Mouse (Mus musculus) heart, adult 2 months (tissue): ENCODE results near the gene Abca4. TPM values are rescaled to one million over a fixed set of nuclear protein-coding genes. Genes with fewer than 3 reads are reported as not detected.
A peak's percentile ranks its signal among the peaks of the same experiment; 100 is the strongest.

ENCODE experiments used
- DNase-seq, 2 experiments: peaks; one replicate each; pipeline ENCODE4 v3.0.0; 2021
- H3K27ac ChIP-seq: fragments of 200-600 bp; 2 replicates; pipeline ENCODE4 v1.8.1; 2022
- H3K27me3 ChIP-seq: fragments of 200-500 bp; 2 replicates; pipeline ENCODE4 v1.6.1; 2012; ENCODE audit warnings: mild to moderate bottlenecking, low read length, inconsistent platforms, mixed read lengths; ENCODE audit not compliant: control insufficient read depth, insufficient read depth
- H3K36me3 ChIP-seq: fragments of 200-500 bp; 2 replicates; pipeline ENCODE4 v1.6.1; 2012; ENCODE audit warnings: low read length, inconsistent platforms; ENCODE audit not compliant: control insufficient read depth, insufficient read depth
- H3K4me1 ChIP-seq: fragments of 200-500 bp; 2 replicates; pipeline ENCODE4 v1.6.1; 2011; ENCODE audit warnings: low read length; ENCODE audit not compliant: control insufficient read depth, insufficient read depth
- H3K4me3 ChIP-seq: fragments of 200-600 bp; 2 replicates; pipeline ENCODE4 v1.8.1; 2022
- H3K79me2 ChIP-seq: fragments of 200-500 bp; replicated peaks from 2 replicates; pipeline ENCODE4 v1.6.1; 2012; ENCODE audit warnings: mild to moderate bottlenecking, inconsistent platforms, low read length, moderate library complexity, mixed read lengths; ENCODE audit not compliant: control insufficient read depth, insufficient read depth
- H3K9ac ChIP-seq: fragments of 200-500 bp; 2 replicates; pipeline ENCODE4 v1.6.1; 2012; ENCODE audit warnings: low read depth, mild to moderate bottlenecking, control low read depth, inconsistent platforms, low read length, mixed read lengths
- CTCF ChIP-seq: fragments of 200-600 bp; IDR thresholded peaks from 2 replicates; pipeline ENCODE4 v1.8.1; 2022; ENCODE audit warnings: antibody characterized with exemption, mild to moderate bottlenecking, moderate library complexity
- EP300 ChIP-seq: fragments of 200-500 bp; IDR thresholded peaks from 2 replicates; pipeline ENCODE4 v1.6.1; 2011; ENCODE audit warnings: low read depth, low read length, control low read depth; ENCODE audit not compliant: insufficient read depth
- POLR2A ChIP-seq: fragments of 200-500 bp; IDR thresholded peaks from 2 replicates; pipeline ENCODE4 v1.6.1; 2011; ENCODE audit warnings: mild to moderate bottlenecking, low read depth, low read length, control low read depth; ENCODE audit not compliant: insufficient read depth
- WGBS: fragments of 180-500 bp; shearing (Covaris S2); methylation state at CpG from one replicate; pipeline ENCODE4 v1.1.7; 2018; 5-methylcytosine and 5-hydroxymethylcytosine counted together
- intact Hi-C: fragments of 180-260 bp; cut with DNase I; formaldehyde crosslinking; loops from one replicate; pipeline ENCODE4 v1.15.1; 2025
- polyA plus RNA-seq: library from polyadenylated mRNA; depleted of rRNA; stranded (reverse); fragments of >200 nt; gene quantifications from 2 replicates; pipeline ENCODE4 v1.2.3, GENCODE M21; 2012
- total RNA-seq, 2 experiments: library from RNA; stranded (reverse); gene quantifications; 2 replicates each; pipeline ENCODE4 v1.2.3; 2021

Gene Abca4
- total and polyA plus RNA-seq, 3 experiments: 1.6 to 2.6 (median 2.3) TPM

DNA sequence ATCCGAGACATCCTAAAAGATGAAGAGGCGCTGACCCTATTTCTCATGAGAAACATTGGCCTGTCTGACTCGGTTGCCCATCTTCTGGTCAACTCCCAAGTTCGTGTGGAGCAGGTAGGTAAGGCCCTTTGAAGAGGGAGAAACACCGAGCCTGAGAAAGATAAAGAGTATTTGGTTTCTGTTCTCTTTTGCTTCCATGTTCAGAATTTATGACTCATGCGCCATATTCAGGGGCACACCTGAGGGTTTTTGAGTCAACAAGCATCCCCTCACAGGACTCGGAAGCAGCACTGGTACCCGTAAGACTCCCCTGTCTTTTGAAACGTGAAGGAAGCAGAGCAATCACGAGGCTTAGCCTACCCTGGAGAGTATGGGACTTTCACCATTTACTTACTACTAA is 18.3 kb downstream of the Abca4 start:
- no peaks in the 10 kb centered on the region for H3K36me3 ChIP-seq
- intact Hi-C loops: no loop called here
- no peaks in the 10 kb centered on the region for H3K27me3 ChIP-seq
- no peak for DNase-seq
- TF ChIP-seq CTCF: no peak
- TF ChIP-seq EP300: no peak
- no peak for TF ChIP-seq POLR2A
- peaks cover 2% of the 10 kb centered on the region for H3K4me1 ChIP-seq
- H3K79me2 ChIP-seq: no peaks in the 10 kb centered on the region
- no peak overlapping the region for H3K27ac ChIP-seq
- H3K4me3 ChIP-seq: no peak overlapping the region
- WGBS: 92% methylated on average over 10 of the region's 10 CpGs
- no peak overlapping the region for H3K9ac ChIP-seq

DNA sequence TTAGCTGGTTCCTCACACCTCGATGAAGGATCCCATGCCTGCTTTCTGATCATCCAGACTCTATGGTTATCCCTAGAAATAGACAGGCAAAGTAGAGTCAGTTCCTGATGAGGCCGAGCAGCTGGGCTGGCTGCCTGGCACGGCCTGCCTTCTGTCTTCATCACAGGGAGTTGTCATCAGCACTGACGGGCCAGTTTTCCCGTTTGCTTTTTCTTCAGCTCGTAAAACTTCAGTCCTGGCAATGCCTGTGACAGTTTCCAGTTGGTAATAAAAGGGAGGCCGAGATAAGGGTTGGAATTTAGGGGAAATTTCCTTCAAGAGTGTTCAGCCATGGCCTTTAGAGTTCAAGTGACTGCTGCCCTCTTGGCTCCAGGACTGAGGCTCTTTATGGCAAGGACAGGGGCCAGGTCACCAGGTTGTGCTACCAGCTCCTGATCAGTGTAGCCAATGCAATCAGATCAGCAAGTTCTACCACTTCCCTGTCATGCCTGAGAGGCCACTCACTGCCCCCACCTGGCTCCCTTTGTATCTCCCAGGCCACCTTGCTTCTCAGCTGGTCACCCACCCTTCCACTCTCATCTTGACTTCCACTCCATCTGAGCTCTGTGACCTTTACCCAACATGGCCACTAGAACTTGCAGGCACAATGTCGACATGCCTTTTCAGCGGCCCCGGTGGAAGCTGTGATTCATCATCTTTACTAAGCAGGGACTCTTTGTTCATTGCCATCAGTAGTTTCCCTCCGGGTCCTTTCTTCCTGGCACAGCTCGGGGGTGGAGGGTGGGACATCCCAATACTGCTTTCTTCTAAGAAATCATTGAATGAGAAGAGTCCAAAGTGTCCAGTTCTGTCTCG is 20.5 kb downstream of the Abca4 start:
- DNase-seq: peak in 1 of 2 experiments; percentile 56
- peak overlapping the region; percentile 31; the same call in 1 of the 2 replicates for H3K27ac ChIP-seq
- H3K79me2 ChIP-seq: no peaks in the 10 kb centered on the region
- H3K4me3 ChIP-seq: no peak overlapping the region
- H3K9ac ChIP-seq: no peak overlapping the region
- intact Hi-C loops: no loop called here
- H3K27me3 ChIP-seq: no peaks in the 10 kb centered on the region
- peaks cover 2% of the 10 kb centered on the region for H3K4me1 ChIP-seq
- 0 out of 2 replicates have a peak, but pooled peaks have one; percentile 48 for TF ChIP-seq EP300
- TF ChIP-seq POLR2A: no peak
- no peak for TF ChIP-seq CTCF
- WGBS: 33% methylated on average over 13 of the region's 13 CpGs
- no peaks in the 10 kb centered on the region for H3K36me3 ChIP-seq

DNA sequence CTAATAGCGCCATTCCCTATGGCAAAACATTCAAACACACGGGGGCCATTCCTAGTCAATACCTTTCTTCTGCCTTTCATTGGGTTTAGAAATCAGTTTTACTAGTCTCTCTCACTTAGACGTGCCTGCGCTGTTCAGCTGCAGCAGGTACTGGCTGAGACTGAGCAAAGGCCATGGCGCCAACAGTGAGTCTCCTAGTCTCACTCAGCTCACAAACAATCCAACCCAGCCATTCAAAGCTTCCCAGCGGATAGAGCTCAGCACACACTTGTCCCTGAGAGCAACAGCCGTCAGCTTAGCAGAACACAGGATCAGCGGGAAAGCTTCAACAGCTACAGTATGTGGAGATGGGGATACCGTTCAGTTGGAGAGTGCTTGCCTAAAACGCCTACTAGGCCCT is 27.5 kb downstream of the Abca4 start:
- intact Hi-C loops: no loop called here
- Histone ChIP-seq H3K9ac (no peak overlapping the region), H3K36me3 (no peaks in the 10 kb centered on the region), H3K4me3 (no peak overlapping the region), H3K27me3 (no peaks in the 10 kb centered on the region), H3K4me1 (no peaks in the 10 kb centered on the region), H3K27ac (no peak overlapping the region), H3K79me2 (no peaks in the 10 kb centered on the region)
- no peak for DNase-seq
- TF ChIP-seq CTCF: no peak
- TF ChIP-seq EP300: no peak
- no peak for TF ChIP-seq POLR2A
- 95% methylated on average over 10 of the region's 10 CpGs for WGBS

DNA sequence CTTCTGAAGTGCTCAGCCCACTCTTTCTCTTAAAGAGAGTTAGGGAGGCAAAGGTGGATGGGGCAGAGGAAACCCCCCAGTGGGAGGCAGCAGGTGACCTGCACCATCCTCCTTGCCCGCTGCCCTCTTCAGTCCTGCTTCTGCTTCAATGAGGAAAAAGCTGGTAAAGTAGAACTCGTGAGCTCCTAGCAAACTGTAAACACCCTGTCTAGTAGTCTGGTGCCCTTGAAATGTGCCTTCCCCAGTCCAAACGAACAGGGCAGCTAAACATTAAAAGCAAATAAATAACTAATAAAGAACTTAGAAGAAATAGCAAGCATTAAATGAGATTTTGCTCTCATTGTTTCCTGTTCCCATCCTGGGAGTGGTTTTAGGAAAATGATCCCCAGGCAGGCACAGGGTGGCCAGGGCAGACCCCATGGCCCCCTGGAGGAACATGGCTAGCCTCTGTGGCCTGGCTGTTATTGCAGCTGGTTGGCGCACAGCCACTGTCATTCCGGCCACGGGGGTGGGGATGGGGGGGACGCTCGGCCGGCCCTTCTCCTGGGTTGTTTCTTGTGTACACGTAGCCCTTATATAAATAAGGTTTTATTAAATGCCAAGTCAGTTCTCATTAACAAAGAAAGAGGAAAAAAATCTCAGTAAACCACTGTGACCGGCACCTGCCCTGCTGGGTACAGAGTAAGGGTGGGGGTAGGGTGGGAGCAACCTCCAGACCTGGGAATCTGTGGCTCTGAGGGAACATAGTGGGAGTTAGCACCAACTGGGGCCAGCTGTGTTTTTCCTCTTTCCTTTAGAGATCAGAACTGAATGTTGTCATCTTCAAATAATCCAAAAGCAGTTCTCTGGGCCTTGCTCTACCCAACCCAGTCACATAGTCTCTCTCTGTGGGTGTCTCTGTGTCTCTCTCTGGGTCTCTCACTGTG is 28.7 kb downstream of the Abca4 start:
- no peaks in the 10 kb centered on the region for H3K36me3 ChIP-seq
- no peak overlapping the region for H3K4me3 ChIP-seq
- H3K27ac ChIP-seq: peak overlapping the region; percentile 27; the same call in 1 of the 2 replicates
- H3K79me2 ChIP-seq: no peaks in the 10 kb centered on the region
- no peaks in the 10 kb centered on the region for H3K27me3 ChIP-seq
- intact Hi-C loops: no loop called here
- peak in 1 of 2 experiments; percentile 28 for DNase-seq
- TF ChIP-seq POLR2A: no peak
- TF ChIP-seq CTCF: no peak
- no peak for TF ChIP-seq EP300
- 40% methylated on average over 11 of the region's 11 CpGs for WGBS
- H3K9ac ChIP-seq: no peak overlapping the region
- peaks cover under 1% of the 10 kb centered on the region for H3K4me1 ChIP-seq

DNA sequence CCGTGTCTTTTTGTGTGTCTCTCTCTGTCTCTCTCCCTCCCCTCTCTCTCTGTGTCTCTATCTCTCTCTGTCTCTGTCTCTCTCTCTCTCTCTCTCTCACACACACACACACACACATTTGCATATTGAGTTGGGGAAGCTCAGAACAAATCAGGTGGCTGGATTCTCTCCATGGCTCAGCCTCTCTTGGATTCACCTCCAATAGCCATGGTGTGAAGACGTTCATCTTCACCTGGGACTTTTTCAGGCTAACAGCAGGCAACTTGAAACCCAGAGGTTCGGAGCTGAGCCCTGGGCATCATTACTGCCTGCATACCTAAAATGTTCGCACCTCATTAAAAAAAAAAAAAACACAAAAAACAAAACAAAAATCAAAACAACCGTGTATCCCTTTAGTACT is 29.4 kb downstream of the Abca4 start:
- TF ChIP-seq CTCF: no peak
- Histone ChIP-seq H3K4me1 (peaks cover 2% of the 10 kb centered on the region), H3K79me2 (no peaks in the 10 kb centered on the region), H3K27ac (peak overlapping the region; percentile 20; the same call in 1 of the 2 replicates), H3K9ac (no peak overlapping the region), H3K36me3 (no peaks in the 10 kb centered on the region), H3K27me3 (no peaks in the 10 kb centered on the region), H3K4me3 (no peak overlapping the region)
- WGBS: 78% methylated on average over 5 of the region's 5 CpGs
- no peak for DNase-seq
- intact Hi-C loops: no loop called here

DNA sequence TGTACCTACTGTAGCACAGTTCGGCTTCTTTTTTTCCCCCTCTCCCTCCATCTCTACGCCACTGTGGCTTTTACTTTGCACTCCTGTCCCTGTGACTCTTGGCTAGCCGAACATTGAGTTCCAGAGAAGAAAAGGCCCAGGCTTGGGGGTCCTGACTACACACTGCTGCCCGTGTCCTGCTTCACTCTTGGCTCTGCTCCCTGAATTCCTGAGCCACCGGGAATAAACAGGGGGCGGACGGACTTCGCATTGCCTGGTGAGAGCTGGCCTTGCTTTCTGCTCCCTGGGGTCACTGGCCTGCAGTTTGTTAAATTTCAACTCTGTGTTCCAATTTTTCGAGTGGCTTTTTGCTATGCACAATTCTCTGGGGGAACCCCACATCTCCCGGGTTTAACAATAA is 30.1 kb downstream of the Abca4 start:
- Histone ChIP-seq H3K27ac (peak overlapping the region; percentile 64), H3K4me1 (peaks cover 2% of the 10 kb centered on the region), H3K79me2 (no peaks in the 10 kb centered on the region), H3K9ac (no peak overlapping the region), H3K36me3 (0 out of 2 replicates have a peak, but pooled peaks cover 3% of the 10 kb centered on the region), H3K4me3 (no peak overlapping the region), H3K27me3 (no peaks in the 10 kb centered on the region)
- no peak for TF ChIP-seq CTCF
- no peak for TF ChIP-seq EP300
- no peak for TF ChIP-seq POLR2A
- intact Hi-C loops: no loop called here
- WGBS: 26% methylated on average over 10 of the region's 10 CpGs
- DNase-seq: peak in 1 of 2 experiments; percentile 20
